Mouse (Mus musculus) hindbrain, embryonic 10.5 days (tissue): Measurements from ENCODE around the gene Ppan. TPM values are rescaled to one million over a fixed set of nuclear protein-coding genes. Genes with fewer than 3 reads are reported as not detected.

ENCODE experiments used
- DNase-seq: peaks from one replicate; pipeline ENCODE4 v3.0.0-alpha.2; 2017; ENCODE audit warnings: low spot score
- H3K27ac ChIP-seq: fragments of 300-500 bp; sonication (generic); 2 replicates; pipeline ENCODE4 v1.5.1; 2016; ENCODE audit warnings: mild to moderate bottlenecking, moderate library complexity
- H3K27me3 ChIP-seq: fragments of 300-500 bp; sonication (generic); 2 replicates; pipeline ENCODE4 v1.6.1; 2016; ENCODE audit warnings: mild to moderate bottlenecking; ENCODE audit not compliant: poor library complexity, insufficient read depth, severe bottlenecking
- H3K36me3 ChIP-seq: fragments of 300-500 bp; sonication (generic); 2 replicates; pipeline ENCODE4 v1.6.1; 2016; ENCODE audit warnings: mild to moderate bottlenecking, moderate library complexity
- H3K4me1 ChIP-seq: fragments of 300-500 bp; sonication (generic); replicated peaks from 2 replicates; pipeline ENCODE4 v1.6.1; 2016; ENCODE audit warnings: mild to moderate bottlenecking
- H3K4me3 ChIP-seq: fragments of 300-500 bp; sonication (generic); 2 replicates; pipeline ENCODE4 v1.5.1; 2016; ENCODE audit warnings: mild to moderate bottlenecking, moderate library complexity
- H3K9me3 ChIP-seq: fragments of 300-500 bp; sonication (generic); 2 replicates; pipeline ENCODE4 v1.6.1; 2016; ENCODE audit warnings: mild to moderate bottlenecking, moderate library complexity
- WGBS: fragments of 180-500 bp; shearing (Covaris S2); methylation state at CpG from one replicate; pipeline ENCODE4 v1.1.7; 2016; 5-methylcytosine and 5-hydroxymethylcytosine counted together
- polyA plus RNA-seq: library from polyadenylated mRNA; unstranded; fragments of >200 nt; fragmentation: Nextera tagmentation; extraction: Ambion mirVana; gene quantifications from 2 replicates; pipeline ENCODE4 v1.2.1, GENCODE M21; 2016

Gene Ppan
- polyA plus RNA-seq, 1 experiment from 2014 or later = 80.1 TPM

DNA sequence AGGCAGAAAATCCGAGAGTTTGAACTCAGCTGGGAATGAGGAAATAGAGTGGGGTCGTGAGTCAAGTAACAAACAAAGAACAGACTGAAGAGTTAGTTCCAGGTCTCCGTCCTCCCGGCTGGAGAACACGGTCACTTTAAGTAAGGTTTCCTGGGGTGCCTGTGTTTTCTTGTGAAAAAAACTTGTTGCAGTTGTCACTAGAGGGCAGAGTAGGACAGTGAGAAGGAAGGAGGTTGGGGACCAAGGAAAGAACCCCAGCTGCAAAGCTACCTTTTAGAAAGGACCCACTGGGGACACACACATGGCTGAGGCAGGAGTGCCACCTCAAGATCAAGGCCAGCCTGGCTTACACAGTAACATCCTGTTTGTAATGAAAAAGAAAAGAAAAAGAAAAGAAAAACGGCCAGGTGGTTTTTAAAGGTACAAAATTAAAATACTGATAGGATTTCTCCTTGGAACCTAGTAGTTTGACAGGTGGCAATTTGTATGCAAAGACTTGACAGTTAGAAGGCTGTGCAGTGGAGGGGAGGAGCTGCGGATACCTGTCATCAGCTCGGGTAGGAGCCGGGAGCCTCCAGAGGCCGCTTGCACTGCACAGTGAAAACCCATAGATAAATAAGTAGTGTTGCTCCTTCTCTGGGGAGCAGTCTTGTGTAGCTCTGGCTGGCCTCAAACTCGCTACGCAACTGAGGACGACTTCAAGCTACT is 13.6 kb downstream of the Ppan start:
- no peak overlapping the region for H3K27ac ChIP-seq
- no peaks in the 10 kb centered on the region for H3K9me3 ChIP-seq
- H3K4me3 ChIP-seq = no peak overlapping the region; the same call in 1 of the 2 replicates
- H3K4me1 ChIP-seq = peaks cover 24% of the 10 kb centered on the region
- WGBS = 20% methylated on average over 13 of the region's 13 CpGs
- no peak for DNase-seq
- peaks cover 39% of the 10 kb centered on the region for H3K36me3 ChIP-seq
- no peaks in the 10 kb centered on the region for H3K27me3 ChIP-seq

DNA sequence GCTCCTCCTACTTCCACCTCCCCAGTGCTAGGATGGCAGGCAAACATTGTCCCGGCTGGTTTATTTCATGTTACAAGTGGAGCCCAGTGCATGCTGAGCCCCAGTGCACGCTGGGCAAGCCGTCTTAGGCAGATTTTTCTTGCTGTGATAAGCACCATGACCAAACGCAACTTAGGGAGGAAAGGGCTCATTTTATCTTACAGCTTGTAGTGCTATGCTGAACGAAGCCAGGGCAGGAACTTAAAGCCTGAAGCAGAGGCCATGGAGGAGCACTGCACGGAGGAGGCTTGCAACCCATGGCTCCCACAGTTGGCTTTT is 14.2 kb downstream of the Ppan start:
- Histone ChIP-seq H3K4me3 (no peak overlapping the region; the same call in 1 of the 2 replicates), H3K9me3 (no peaks in the 10 kb centered on the region)
- WGBS = 45% methylated on average over 6 of the region's 6 CpGs

DNA sequence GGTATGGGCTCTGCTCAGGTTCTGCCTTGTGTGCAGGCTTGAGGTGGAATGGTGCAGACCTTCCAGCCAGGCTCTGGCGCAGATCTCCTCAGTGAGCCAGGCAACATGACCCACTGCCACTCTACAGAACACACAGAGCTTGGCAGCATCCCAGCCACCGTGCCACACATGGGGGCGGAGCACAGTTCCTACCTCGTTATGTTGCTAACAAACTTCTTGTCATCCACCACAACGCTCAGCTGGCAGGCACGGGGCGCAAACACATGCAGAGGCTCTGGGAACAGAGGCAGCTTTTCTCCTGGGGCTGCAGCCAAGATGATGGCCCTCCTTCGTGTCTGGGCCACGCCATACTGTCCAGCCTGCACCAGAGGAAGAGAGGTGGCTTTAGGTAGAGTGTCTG is 22.0 kb downstream of the Ppan start:
- no peak for DNase-seq
- Histone ChIP-seq H3K4me1 (no peaks in the 10 kb centered on the region), H3K27ac (no peak overlapping the region), H3K4me3 (no peak overlapping the region), H3K9me3 (no peaks in the 10 kb centered on the region), H3K27me3 (no peaks in the 10 kb centered on the region), H3K36me3 (peaks cover 100% of the 10 kb centered on the region)
- WGBS = 95% methylated on average over 9 of the region's 9 CpGs

More for the DNA sequence above, 14.2 kb downstream of the Ppan start:
- peaks cover 39% of the 10 kb centered on the region for H3K36me3 ChIP-seq
- no peak overlapping the region for H3K27ac ChIP-seq
- H3K27me3 ChIP-seq = no peaks in the 10 kb centered on the region
- peaks cover 19% of the 10 kb centered on the region for H3K4me1 ChIP-seq
- no peak for DNase-seq

DNA sequence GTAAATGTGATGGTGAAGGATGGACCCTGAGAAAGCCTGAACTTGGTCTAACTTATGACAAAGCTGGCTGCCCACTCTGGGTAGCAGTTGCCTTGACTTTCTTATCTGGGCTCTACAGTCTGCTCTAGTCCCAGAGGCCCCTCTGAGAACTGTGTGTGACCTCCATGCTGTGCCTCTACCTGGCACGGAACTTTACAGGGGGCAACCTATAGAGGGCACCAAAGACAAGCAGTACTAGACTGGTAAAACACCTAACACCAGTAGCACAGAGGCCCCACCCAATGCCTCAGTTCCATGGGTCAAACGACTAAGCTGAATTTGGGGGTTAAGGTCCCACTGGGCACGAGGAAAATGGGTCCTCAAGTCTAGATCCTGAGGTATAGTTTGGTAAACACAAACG is 28.2 kb downstream of the Ppan start:
- Histone ChIP-seq H3K27me3 (no peaks in the 10 kb centered on the region), H3K36me3 (peaks cover 100% of the 10 kb centered on the region), H3K27ac (no peak overlapping the region), H3K4me3 (no peak overlapping the region), H3K9me3 (no peaks in the 10 kb centered on the region), H3K4me1 (no peaks in the 10 kb centered on the region)
- 85% methylated on average over 4 of the region's 4 CpGs for WGBS
- no peak for DNase-seq

DNA sequence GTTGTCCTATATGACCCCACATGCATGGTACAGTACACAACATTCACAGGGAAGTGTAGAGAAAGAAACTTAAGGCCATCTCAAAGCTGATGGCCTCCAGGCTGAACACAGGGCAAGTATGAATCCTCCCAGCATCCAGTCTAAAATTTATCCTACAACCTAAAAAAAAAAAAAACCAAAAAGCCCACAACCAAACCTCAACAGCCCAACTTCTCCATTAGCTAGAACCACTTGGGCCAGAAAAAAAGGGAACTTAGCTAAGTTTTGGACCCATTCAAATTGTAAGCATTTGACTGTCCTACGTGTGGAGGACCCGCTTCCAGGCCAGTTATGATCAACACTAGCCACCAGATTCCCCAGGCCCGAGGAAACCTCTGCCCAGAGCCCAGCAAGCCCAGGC is 35.3 kb downstream of the Ppan start:
- 93% methylated on average over 3 of the region's 3 CpGs for WGBS
- DNase-seq = no peak
- no peak overlapping the region for H3K4me3 ChIP-seq
- peaks cover 99% of the 10 kb centered on the region for H3K36me3 ChIP-seq
- no peaks in the 10 kb centered on the region for H3K4me1 ChIP-seq
- H3K9me3 ChIP-seq = no peaks in the 10 kb centered on the region
- no peak overlapping the region for H3K27ac ChIP-seq
- H3K27me3 ChIP-seq = no peaks in the 10 kb centered on the region

Other genes starting within 250 kb of the Ppan start
- 393 and 437 TPM in 2 replicates for gene Ubl5, start 245.3 kb upstream of the Ppan start, polyA plus RNA-seq
- gene Fbxl12, start 243.4 kb upstream of the Ppan start, polyA plus RNA-seq = 21.5 and 21.9 TPM in 2 replicates
- 83.7 and 88.6 TPM in 2 replicates for gene Pin1, start 236.1 kb upstream of the Ppan start, polyA plus RNA-seq
- 46.9 and 76.4 TPM in 2 replicates for gene Olfm2, start 141.8 kb upstream of the Ppan start, polyA plus RNA-seq
- gene Col5a3, start 73.1 kb upstream of the Ppan start, polyA plus RNA-seq = 0.98 and 1.3 TPM in 2 replicates
- not detected in 2 replicates for gene Rdh8, start 69.7 kb upstream of the Ppan start, polyA plus RNA-seq
- gene A230050P20Rik, start 19.5 kb upstream of the Ppan start, polyA plus RNA-seq = 0.85 and 1.4 TPM in 2 replicates
- 5.5 and 7.0 TPM in 2 replicates for gene Angptl6, start 8.4 kb upstream of the Ppan start, polyA plus RNA-seq
- gene Eif3g, start 10.4 kb downstream of the Ppan start, polyA plus RNA-seq = 406 and 412 TPM in 2 replicates
- 104 and 150 TPM in 2 replicates for gene Dnmt1, start 71.7 kb downstream of the Ppan start, polyA plus RNA-seq
- gene S1pr2, start 88.6 kb downstream of the Ppan start, polyA plus RNA-seq = 24.2 and 25.2 TPM in 2 replicates
- 136 and 150 TPM in 2 replicates for gene Mrpl4, start 114.6 kb downstream of the Ppan start, polyA plus RNA-seq
- gene Icam1, start 127.8 kb downstream of the Ppan start, polyA plus RNA-seq = 5.1 and 5.8 TPM in 2 replicates
- 5.9 and 6.0 TPM in 2 replicates for gene Icam4, start 141.2 kb downstream of the Ppan start, polyA plus RNA-seq
- 0.07 TPM in 1 of 2 replicates, not detected in the other for gene Icam5, start 143.9 kb downstream of the Ppan start, polyA plus RNA-seq
- 1.0 TPM in 2 replicates for gene Zglp1, start 178.9 kb downstream of the Ppan start, polyA plus RNA-seq
- gene Gm49373, start 184.9 kb downstream of the Ppan start, polyA plus RNA-seq = 1.0 and 1.4 TPM in 2 replicates
- 64.4 and 66.3 TPM in 2 replicates for gene Fdx1l, start 185.4 kb downstream of the Ppan start, polyA plus RNA-seq
- gene Gm38431, start 203.8 kb downstream of the Ppan start, polyA plus RNA-seq = 2.9 and 3.7 TPM in 2 replicates
- 94.3 and 103 TPM in 2 replicates for gene Raver1, start 203.8 kb downstream of the Ppan start, polyA plus RNA-seq
- gene Tyk2, start 243.1 kb downstream of the Ppan start, polyA plus RNA-seq = 15.3 and 15.5 TPM in 2 replicates